Comparison of ENCODE assay signal across 7 mouse cellular contexts in genomic region chr7:31148086-31148485, GRCm38 (mm10). TPM values are rescaled to one million over a fixed set of nuclear protein-coding genes. Genes with fewer than 3 reads are reported as not detected.
A peak's percentile ranks its signal among the peaks of the same experiment; 100 is the strongest.
DNase-seq lines count a peak whose midpoint lies in the region; ATAC-seq and TF ChIP-seq lines count a peak whose summit lies in the region.

No protein-coding gene starts in this region.

- TF ChIP-seq EP300 in lung, postnatal 0 days (IDR thresholded peaks at IDR 0.05): no peak

- no peak for TF ChIP-seq CTCF in lung, postnatal 0 days (IDR thresholded peaks at IDR 0.05)
- no peak for TF ChIP-seq CTCF in intestine, postnatal 0 days (IDR thresholded peaks at IDR 0.05; ENCODE audit: low read depth)
- no peak for TF ChIP-seq CTCF in small intestine, adult 2 months (IDR thresholded peaks at IDR 0.05; ENCODE audit: extremely low read depth, insufficient read length, insufficient replicate concordance, low read depth, low read length)

- 63% methylated on average over 3 of the region's 3 CpGs for WGBS in lung, postnatal 0 days
- WGBS in embryonic facial prominence, embryonic 12.5 days: 66% methylated on average over 3 of the region's 3 CpGs
- 70% methylated on average over 3 of the region's 3 CpGs for WGBS in intestine, postnatal 0 days
- 66% methylated on average over 3 of the region's 3 CpGs for WGBS in small intestine, adult 2 months

- no peak for ATAC-seq in lung, postnatal 0 days
- ATAC-seq in embryonic facial prominence, embryonic 12.5 days (ENCODE audit: insufficient number of reproducible peaks, insufficient read depth, low FRiP score, low TSS enrichment): no peak
- ATAC-seq in intestine, postnatal 0 days: no peak

- H3K4me1 ChIP-seq in lung, postnatal 0 days (ENCODE audit: insufficient read depth, low read depth, low read length): peaks cover 20% of the 10 kb centered on the region
- peaks cover 32% of the 10 kb centered on the region for H3K4me1 ChIP-seq in embryonic facial prominence, embryonic 12.5 days
- peaks cover 5% of the 10 kb centered on the region; the same call in 1 of the 2 replicates for H3K4me1 ChIP-seq in intestine, postnatal 0 days (replicated peaks; ENCODE audit: control insufficient read depth, insufficient read depth, low read length)
- H3K4me1 ChIP-seq in small intestine, adult 2 months (ENCODE audit: control insufficient read depth, insufficient read depth, insufficient read length, low read length): peaks cover 10% of the 10 kb centered on the region

- peak overlapping the region; percentile 79 for H3K4me2 ChIP-seq in lung, postnatal 0 days (replicated peaks; ENCODE audit: low read depth, low read length)
- H3K4me2 ChIP-seq in embryonic facial prominence, embryonic 12.5 days (replicated peaks): peak overlapping the region; percentile 81
- peak overlapping the region; percentile 81; the same call in 1 of the 2 replicates for H3K4me2 ChIP-seq in intestine, postnatal 0 days (replicated peaks; ENCODE audit: low read depth)

- no peaks in the 10 kb centered on the region for H3K9me3 ChIP-seq in lung, postnatal 0 days (ENCODE audit: low read length)
- no peaks in the 10 kb centered on the region for H3K9me3 ChIP-seq in embryonic facial prominence, embryonic 12.5 days
- no peaks in the 10 kb centered on the region for H3K9me3 ChIP-seq in intestine, postnatal 0 days (ENCODE audit: control insufficient read depth)

- no peaks in the 10 kb centered on the region for H3K27me3 ChIP-seq in lung, postnatal 0 days (replicated peaks; ENCODE audit: insufficient read depth, low read length)
- no peaks in the 10 kb centered on the region for H3K27me3 ChIP-seq in embryonic facial prominence, embryonic 12.5 days
- H3K27me3 ChIP-seq in intestine, postnatal 0 days (replicated peaks; ENCODE audit: control insufficient read depth, insufficient read depth, low read length): no peaks in the 10 kb centered on the region
- H3K27me3 ChIP-seq in small intestine, adult 2 months (ENCODE audit: control insufficient read depth, insufficient read depth, low read length): no peaks in the 10 kb centered on the region

- H3K4me3 ChIP-seq in lung, postnatal 0 days (ENCODE audit: low read depth, low read length): no peak overlapping the region
- peak overlapping the region; percentile 82 for H3K4me3 ChIP-seq in embryonic facial prominence, embryonic 12.5 days
- H3K4me3 ChIP-seq in intestine, postnatal 0 days (ENCODE audit: low read depth, low read length): no peak overlapping the region
- peak overlapping the region; percentile 50 for H3K4me3 ChIP-seq in small intestine, adult 2 months (ENCODE audit: low read depth, low read length)

- no peaks in the 10 kb centered on the region for H3K36me3 ChIP-seq in lung, postnatal 0 days (ENCODE audit: insufficient read depth, low read length)
- peaks cover 26% of the 10 kb centered on the region for H3K36me3 ChIP-seq in embryonic facial prominence, embryonic 12.5 days
- H3K36me3 ChIP-seq in intestine, postnatal 0 days (ENCODE audit: control insufficient read depth, insufficient read depth): 0 out of 2 replicates have a peak, but pooled peaks cover 4% of the 10 kb centered on the region
- no peaks in the 10 kb centered on the region for H3K36me3 ChIP-seq in small intestine, adult 2 months (ENCODE audit: control insufficient read depth, insufficient read depth, low read length)

- H3K9ac ChIP-seq in lung, postnatal 0 days (replicated peaks; ENCODE audit: low read depth): no peak overlapping the region
- H3K9ac ChIP-seq in embryonic facial prominence, embryonic 12.5 days: peak overlapping the region; percentile 94; the same call in 1 of the 2 replicates
- no peak overlapping the region for H3K9ac ChIP-seq in intestine, postnatal 0 days (ENCODE audit: low read depth, low read length)

- peak overlapping the region; percentile 45 for H3K27ac ChIP-seq in lung, postnatal 0 days (ENCODE audit: low read length)
- peak overlapping the region; percentile 95 for H3K27ac ChIP-seq in embryonic facial prominence, embryonic 12.5 days
- H3K27ac ChIP-seq in intestine, postnatal 0 days (ENCODE audit: low read depth, low read length): no peak overlapping the region
- H3K27ac ChIP-seq in small intestine, adult 2 months (ENCODE audit: insufficient read depth, low read depth, low read length): peak overlapping the region; percentile 47; the same call in 1 of the 2 replicates

- TF ChIP-seq POLR2A in small intestine, adult 2 months (IDR thresholded peaks at IDR 0.05; ENCODE audit: low read depth, low read length): no peak

- no peak for DNase-seq in lung, postnatal 0 days (ENCODE audit: low spot score)
- DNase-seq in lung, postnatal 14 days: no peak
- no peak for DNase-seq in thymus, postnatal 25 days
- DNase-seq in left cerebral cortex, adult 9 months (ENCODE audit: low spot score in 2 of 2): no peak

RNA-seq across cellular contexts. Expression of gene Gramd1a, which starts 7.6 kb away (rescaled TPM):
- 31.7 and 33.8 TPM in 2 replicates for polyA plus RNA-seq in lung, postnatal 0 days (2015; fragmentation: Nextera tagmentation; extraction: Ambion mirVana)
- polyA plus RNA-seq in embryonic facial prominence, embryonic 12.5 days (2016; fragmentation: Nextera tagmentation; extraction: Ambion mirVana): 97.4 and 109 TPM in 2 replicates
- 10.3 and 12.4 TPM in 2 replicates for polyA plus RNA-seq in intestine, postnatal 0 days (2015; fragmentation: Nextera tagmentation; extraction: Ambion mirVana)
- polyA plus RNA-seq in small intestine, adult 2 months (2012; rRNA removed): 56.4 and 64.9 TPM in 2 replicates

RNA-seq across cellular contexts. Expression of gene Scn1b, which starts 21.3 kb away (rescaled TPM):
- 4.5 and 4.9 TPM in 2 replicates for polyA plus RNA-seq in lung, postnatal 0 days (2015; fragmentation: Nextera tagmentation; extraction: Ambion mirVana)
- polyA plus RNA-seq in embryonic facial prominence, embryonic 12.5 days (2016; fragmentation: Nextera tagmentation; extraction: Ambion mirVana): 4.5 and 5.1 TPM in 2 replicates
- 2.7 and 3.3 TPM in 2 replicates for polyA plus RNA-seq in intestine, postnatal 0 days (2015; fragmentation: Nextera tagmentation; extraction: Ambion mirVana)
- 11.1 and 19.6 TPM in 2 replicates for polyA plus RNA-seq in small intestine, adult 2 months (2012; rRNA removed)

RNA-seq across cellular contexts. Expression of gene Hpn, which starts 33.0 kb away (rescaled TPM):
- polyA plus RNA-seq in lung, postnatal 0 days (2015; fragmentation: Nextera tagmentation; extraction: Ambion mirVana): 19.5 and 20.5 TPM in 2 replicates
- polyA plus RNA-seq in embryonic facial prominence, embryonic 12.5 days (2016; fragmentation: Nextera tagmentation; extraction: Ambion mirVana): 3.7 and 4.2 TPM in 2 replicates
- 21.2 and 28.3 TPM in 2 replicates for polyA plus RNA-seq in intestine, postnatal 0 days (2015; fragmentation: Nextera tagmentation; extraction: Ambion mirVana)
- 4.2 and 27.5 TPM in 2 replicates for polyA plus RNA-seq in small intestine, adult 2 months (2012; rRNA removed)

Comparison
In these comparisons a context has a peak if more than half of its experiments do, and no peak if none do; other contexts are left out.
1. H3K4me3 ChIP-seq: peak in embryonic facial prominence, embryonic 12.5 days (single experiment) and small intestine, adult 2 months (single experiment); none in lung, postnatal 0 days (single experiment) and intestine, postnatal 0 days (single experiment).
2. Peak in every context shown above with its lines, with median percentiles within 50 percentile points of each other: H3K4me2 ChIP-seq.